Comparison of ENCODE assay signal across 9 mouse cellular contexts in the genomic region with DNA sequence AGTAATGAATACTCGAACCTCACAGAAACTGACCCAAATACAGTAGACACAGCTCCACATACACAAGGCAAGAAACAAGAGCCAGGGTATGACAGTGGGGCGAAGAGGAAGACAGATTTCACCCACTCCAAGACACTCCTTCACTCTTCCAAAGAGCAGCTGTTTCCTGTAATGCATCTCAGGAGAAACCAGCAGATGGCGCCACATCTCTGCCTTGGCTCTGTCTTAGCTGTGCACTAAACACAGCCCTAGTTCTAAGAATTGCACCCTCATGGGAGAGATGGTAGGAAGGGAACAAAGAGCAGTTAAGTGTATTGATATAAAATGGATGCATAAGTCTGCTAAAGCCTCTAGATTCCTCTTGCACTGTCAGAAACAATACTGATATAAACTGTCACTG. TPM values are rescaled to one million over a fixed set of nuclear protein-coding genes. Genes with fewer than 3 reads are reported as not detected.
DNase-seq lines count a peak whose midpoint lies in the region; ATAC-seq and TF ChIP-seq lines count a peak whose summit lies in the region.
"Had no signal": no experiment of that assay in that cellular context is flagged by ENCODE, and none has a peak within 500 bp of the region (broad histone marks: within the 10 kb centered on the region; RNA-seq: fewer than 3 reads in every experiment).

No protein-coding gene starts in this region.

- WGBS in forebrain, embryonic 11.5 days, result 43% methylated on average over 3 of the region's 3 CpGs
- 44% methylated on average over 3 of the region's 3 CpGs for WGBS in large intestine, adult 2 months
- 39% methylated on average over 3 of the region's 3 CpGs for WGBS in liver, embryonic 16.5 days (ENCODE audit: insufficient replicate concordance)
- 48% methylated on average over 3 of the region's 3 CpGs for WGBS in neural tube, embryonic 15.5 days

- peaks cover 19% of the 10 kb centered on the region; the same call in 1 of the 2 replicates for H3K36me3 ChIP-seq in forebrain, embryonic 11.5 days (ENCODE audit: control insufficient read depth, insufficient read depth, low read length)
- H3K36me3 ChIP-seq in liver, embryonic 16.5 days (ENCODE audit: control insufficient read depth, insufficient read depth), result peaks cover 65% of the 10 kb centered on the region
- peaks cover 84% of the 10 kb centered on the region for H3K36me3 ChIP-seq in neural tube, embryonic 15.5 days
- peaks cover 2% of the 10 kb centered on the region for H3K36me3 ChIP-seq in testis, adult 2 months (ENCODE audit: control insufficient read depth, insufficient read depth, low read length)

- H3K9me3 ChIP-seq in forebrain, embryonic 11.5 days (ENCODE audit: control insufficient read depth, low read length), result no peaks in the 10 kb centered on the region
- no peaks in the 10 kb centered on the region for H3K9me3 ChIP-seq in liver, embryonic 16.5 days (replicated peaks; ENCODE audit: control insufficient read depth, low read length)
- H3K9me3 ChIP-seq in neural tube, embryonic 15.5 days (replicated peaks), result no peaks in the 10 kb centered on the region

- no peaks in the 10 kb centered on the region for H3K4me1 ChIP-seq in forebrain, embryonic 11.5 days (replicated peaks; ENCODE audit: control insufficient read depth, insufficient read depth, low read length)
- no peaks in the 10 kb centered on the region for H3K4me1 ChIP-seq in liver, embryonic 16.5 days (ENCODE audit: control insufficient read depth, low read depth, low read length)
- H3K4me1 ChIP-seq in neural tube, embryonic 15.5 days, result peaks cover 11% of the 10 kb centered on the region
- no peaks in the 10 kb centered on the region for H3K4me1 ChIP-seq in testis, adult 2 months (ENCODE audit: control insufficient read depth, insufficient read depth, low read length)

- ATAC-seq in forebrain, embryonic 11.5 days (replicated peaks; ENCODE audit: low FRiP score), result peak; percentile 87
- peak; percentile 75 for ATAC-seq in liver, embryonic 16.5 days (ENCODE audit: low read depth)
- ATAC-seq in neural tube, embryonic 15.5 days (ENCODE audit: low FRiP score), result peak; percentile 92

- H3K4me3 ChIP-seq in forebrain, embryonic 11.5 days (ENCODE audit: low read depth, low read length), result no peak overlapping the region
- H3K4me3 ChIP-seq in liver, embryonic 16.5 days (ENCODE audit: low read depth, low read length), result no peak overlapping the region
- no peak overlapping the region for H3K4me3 ChIP-seq in neural tube, embryonic 15.5 days (replicated peaks)
- H3K4me3 ChIP-seq in testis, adult 2 months (ENCODE audit: control insufficient read depth, low read depth, low read length), result no peak overlapping the region

- no peak overlapping the region for H3K27ac ChIP-seq in forebrain, embryonic 11.5 days (ENCODE audit: low read depth, low read length)
- no peak overlapping the region for H3K27ac ChIP-seq in liver, embryonic 16.5 days (ENCODE audit: low read length)
- H3K27ac ChIP-seq in neural tube, embryonic 15.5 days (replicated peaks), result peak overlapping the region; percentile 68
- no peak overlapping the region for H3K27ac ChIP-seq in testis, adult 2 months (ENCODE audit: control insufficient read depth, insufficient read depth, low read depth, low read length)
- H3K27ac ChIP-seq: macrophage had no signal

- TF ChIP-seq POLR2A in testis, adult 2 months (IDR thresholded peaks at IDR 0.05; ENCODE audit: control insufficient read depth, low read depth, low read length), result no peak

- H3K4me2 ChIP-seq in forebrain, embryonic 11.5 days (ENCODE audit: low read depth, low read length, severe bottlenecking), result no peak overlapping the region
- H3K4me2 ChIP-seq in liver, embryonic 16.5 days (ENCODE audit: low read depth, low read length), result no peak overlapping the region
- H3K4me2 ChIP-seq in neural tube, embryonic 15.5 days, result no peak overlapping the region

- intact Hi-C loops in heart, postnatal 25 days (cut with DNase I), result loop anchor here (1.0 to 5.0 kb wide), 3 partner anchors 88 to 207 kb away; no protein-coding TSS in a partner anchor

- H3K9ac ChIP-seq in forebrain, embryonic 11.5 days (ENCODE audit: low read length), result no peak overlapping the region
- H3K9ac ChIP-seq in liver, embryonic 16.5 days (ENCODE audit: low read depth, low read length), result no peak overlapping the region
- H3K9ac ChIP-seq in neural tube, embryonic 15.5 days (replicated peaks), result no peak overlapping the region

- no peaks in the 10 kb centered on the region for H3K27me3 ChIP-seq in forebrain, embryonic 11.5 days (ENCODE audit: control insufficient read depth, insufficient read depth, low read length)
- H3K27me3 ChIP-seq in liver, embryonic 16.5 days (ENCODE audit: control insufficient read depth, insufficient read depth, low read depth, low read length), result no peaks in the 10 kb centered on the region
- no peaks in the 10 kb centered on the region for H3K27me3 ChIP-seq in neural tube, embryonic 15.5 days (replicated peaks)
- no peaks in the 10 kb centered on the region for H3K27me3 ChIP-seq in testis, adult 2 months (ENCODE audit: control insufficient read depth, insufficient read depth, low read length)

- TF ChIP-seq CTCF in testis, adult 2 months (IDR thresholded peaks at IDR 0.05; ENCODE audit: control insufficient read depth, insufficient read depth, insufficient replicate concordance, low read depth, low read length), result peak; percentile 39; the same call in 1 of the 2 replicates

- peak; percentile 74 for DNase-seq in ES-CJ7 (ENCODE audit: low read depth, low spot score)
- DNase-seq in c-Kit-positive CD71-positive TER-119-negative erythroid progenitor cells, embryonic 14.5 days (ENCODE audit: low read depth), result peak; percentile 70
- DNase-seq in forebrain, embryonic 11.5 days (ENCODE audit: low spot score), result peak; percentile 84
- peak; percentile 35 for DNase-seq in heart, postnatal 25 days (ENCODE audit: low spot score)
- DNase-seq in large intestine, adult 2 months (ENCODE audit: low read depth, low spot score), result peak; percentile 58

RNA-seq across cellular contexts. Expression of a gene that starts 20.1 kb away (rescaled TPM):
- 41.8 and 49.1 TPM in 2 replicates for polyA plus RNA-seq in forebrain, embryonic 11.5 days (2014; fragmentation: Nextera tagmentation; extraction: Ambion mirVana)
- total RNA-seq in heart, postnatal 25 days (2021), result 10 to 100 TPM; 19.6 to 22.6 TPM
- 20.3 and 36.0 TPM in 2 replicates for polyA plus RNA-seq in large intestine, adult 2 months (2012; rRNA removed)
- polyA plus RNA-seq in liver, embryonic 16.5 days (2015; fragmentation: Nextera tagmentation; extraction: Ambion mirVana), result 11.6 and 13.6 TPM in 2 replicates
- polyA plus RNA-seq in neural tube, embryonic 15.5 days (2015; fragmentation: Nextera tagmentation; extraction: Ambion mirVana), result 32.9 and 35.8 TPM in 2 replicates
- 19.7 and 20.0 TPM in 2 replicates for polyA plus RNA-seq in testis, adult 2 months (2012; rRNA removed)

RNA-seq across cellular contexts. Expression of a gene that starts 29.2 kb away (rescaled TPM):
- polyA plus RNA-seq in forebrain, embryonic 11.5 days (2014; fragmentation: Nextera tagmentation; extraction: Ambion mirVana), result 81.2 and 84.3 TPM in 2 replicates
- total RNA-seq in heart, postnatal 25 days (2021), result 100 to 1,000 TPM in 1 of 2 experiments, 10 to 100 TPM in 1; 93.7 to 102 TPM
- 81.4 and 104 TPM in 2 replicates for polyA plus RNA-seq in large intestine, adult 2 months (2012; rRNA removed)
- 222 and 239 TPM in 2 replicates for polyA plus RNA-seq in liver, embryonic 16.5 days (2015; fragmentation: Nextera tagmentation; extraction: Ambion mirVana)
- polyA plus RNA-seq in neural tube, embryonic 15.5 days (2015; fragmentation: Nextera tagmentation; extraction: Ambion mirVana), result 91.4 and 101 TPM in 2 replicates
- 310 and 393 TPM in 2 replicates for polyA plus RNA-seq in testis, adult 2 months (2012; rRNA removed)

RNA-seq across cellular contexts. Expression of a gene that starts 36.7 kb away (rescaled TPM):
- polyA plus RNA-seq in forebrain, embryonic 11.5 days (2014; fragmentation: Nextera tagmentation; extraction: Ambion mirVana), result not detected in 2 replicates
- under 1 TPM in 1 of 2 experiments, not detected in 1; 0.44 TPM for total RNA-seq in heart, postnatal 25 days (2021)
- polyA plus RNA-seq in large intestine, adult 2 months (2012; rRNA removed), result 0.48 and 0.58 TPM in 2 replicates
- 0.18 TPM in 1 of 2 replicates, not detected in the other for polyA plus RNA-seq in liver, embryonic 16.5 days (2015; fragmentation: Nextera tagmentation; extraction: Ambion mirVana)
- 0.29 TPM in 1 of 2 replicates, not detected in the other for polyA plus RNA-seq in neural tube, embryonic 15.5 days (2015; fragmentation: Nextera tagmentation; extraction: Ambion mirVana)
- 0.19 TPM in 1 of 2 replicates, not detected in the other for polyA plus RNA-seq in testis, adult 2 months (2012; rRNA removed)
- polyA plus RNA-seq: macrophage had no signal

RNA-seq across cellular contexts. Expression of a gene that starts 37.2 kb away (rescaled TPM):
- 1.2 and 1.6 TPM in 2 replicates for polyA plus RNA-seq in forebrain, embryonic 11.5 days (2014; fragmentation: Nextera tagmentation; extraction: Ambion mirVana)
- total RNA-seq in heart, postnatal 25 days (2021), result 1 to 10 TPM; 3.1 to 3.3 TPM
- polyA plus RNA-seq in large intestine, adult 2 months (2012; rRNA removed), result 48.6 and 59.5 TPM in 2 replicates
- 14.1 and 16.3 TPM in 2 replicates for polyA plus RNA-seq in liver, embryonic 16.5 days (2015; fragmentation: Nextera tagmentation; extraction: Ambion mirVana)
- polyA plus RNA-seq in neural tube, embryonic 15.5 days (2015; fragmentation: Nextera tagmentation; extraction: Ambion mirVana), result 1.3 and 5.3 TPM in 2 replicates
- 40.0 and 41.9 TPM in 2 replicates for polyA plus RNA-seq in testis, adult 2 months (2012; rRNA removed)

RNA-seq across cellular contexts. Expression of a gene that starts 54.4 kb away (rescaled TPM):
- 4.6 and 5.2 TPM in 2 replicates for polyA plus RNA-seq in forebrain, embryonic 11.5 days (2014; fragmentation: Nextera tagmentation; extraction: Ambion mirVana)
- 10 to 100 TPM; 12.2 to 13.4 TPM for total RNA-seq in heart, postnatal 25 days (2021)
- 44.8 and 68.1 TPM in 2 replicates for polyA plus RNA-seq in large intestine, adult 2 months (2012; rRNA removed)
- polyA plus RNA-seq in liver, embryonic 16.5 days (2015; fragmentation: Nextera tagmentation; extraction: Ambion mirVana), result 181 and 217 TPM in 2 replicates
- polyA plus RNA-seq in neural tube, embryonic 15.5 days (2015; fragmentation: Nextera tagmentation; extraction: Ambion mirVana), result 9.6 and 13.8 TPM in 2 replicates
- polyA plus RNA-seq in testis, adult 2 months (2012; rRNA removed), result 7.0 and 8.9 TPM in 2 replicates
